Mouse (Mus musculus) 3T3-L1 (cell line): Measurements from ENCODE around the gene Gm4869.

ENCODE experiments used
- DNase-seq: peaks from one replicate; pipeline ENCODE4 v3.0.0-alpha.2; 2015; ENCODE audit warnings: low read depth, low spot score

Gene Gm4869

GRCm38 (mm10) chr5:140521196-140521595 is 75.8 kb downstream of the Gm4869 start:
- DNase-seq, result peak; percentile 88

- no peak for DNase-seq
Measured at GRCm38 (mm10) chr5:140526754-140527153, 81.3 kb downstream of the Gm4869 start.

- no peak for DNase-seq
Measured at GRCm38 (mm10) chr5:140538111-140538683, 92.8 kb downstream of the Gm4869 start.

GRCm38 (mm10) chr5:140540106-140540505 is 94.7 kb downstream of the Gm4869 start:
- peak; percentile 92 for DNase-seq

- no peak for DNase-seq
Measured at GRCm38 (mm10) chr5:140542811-140543575, 97.5 kb downstream of the Gm4869 start.
